Mouse (Mus musculus): ENCODE results near the gene Pip5k1c. TPM values are rescaled to one million over a fixed set of nuclear protein-coding genes. Genes with fewer than 3 reads are reported as not detected.

Pip5k1c gene
- 40.8 and 41.8 TPM in 2 replicates for polyA plus RNA-seq (2015; fragmentation: Nextera tagmentation; extraction: Ambion mirVana)

DNA sequence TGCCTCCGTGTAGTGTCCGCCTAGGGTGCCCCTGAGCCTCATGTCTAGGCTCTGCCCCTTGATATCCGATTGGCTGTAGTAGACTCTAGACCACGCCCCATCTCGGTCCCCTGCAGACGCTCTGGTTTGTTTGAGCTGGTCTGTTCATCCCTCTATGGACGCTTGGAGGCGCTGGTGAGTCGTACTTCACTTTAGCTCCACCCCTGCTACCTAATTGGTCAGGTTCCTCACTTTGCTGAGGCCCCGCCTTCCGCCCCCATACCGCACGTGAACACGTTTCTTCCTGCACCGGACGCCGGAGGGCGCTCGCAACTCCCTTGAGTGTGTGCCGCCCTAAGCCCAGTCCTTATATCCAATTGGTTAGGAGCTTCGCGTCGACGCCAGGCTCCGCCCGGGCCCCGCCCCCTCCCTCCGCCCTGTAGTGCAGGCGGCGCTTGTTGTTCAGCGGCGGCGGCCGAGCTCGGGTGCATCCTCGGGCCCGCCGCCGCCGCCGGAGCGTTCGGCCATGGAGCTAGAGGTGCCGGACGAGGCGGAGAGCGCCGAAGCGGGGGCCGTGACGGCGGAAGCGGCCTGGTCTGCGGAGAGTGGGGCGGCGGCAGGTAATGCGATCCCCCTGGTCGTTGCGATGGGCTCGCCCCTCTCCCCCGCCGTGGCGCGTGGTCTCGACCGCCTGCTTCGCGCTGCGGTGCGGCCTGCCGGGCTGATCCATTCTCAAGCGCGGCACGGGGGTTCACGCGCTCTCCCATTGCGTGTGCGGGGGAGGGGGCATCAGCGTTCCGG, at the start of gene Pip5k1c:
TSS of gene Pip5k1c (plus strand) at position 410 of the 780 bp plus-strand sequence.
- ATAC-seq (ENCODE audit: insufficient read depth, low FRiP score): peak; percentile 92
- Histone ChIP-seq H3K4me3 (replicated peaks; ENCODE audit: low read length) (peak within 1 kb of the TSS; percentile 91), H3K9ac (ENCODE audit: low read length) (peak within 1 kb of the TSS; percentile 86), H3K27ac (ENCODE audit: low read length) (peak within 1 kb of the TSS; percentile 94), H3K4me1 (ENCODE audit: control insufficient read depth, insufficient read depth, low read length) (peaks cover 42% of the 10 kb centered on the region), H3K27me3 (ENCODE audit: control insufficient read depth, insufficient read depth, low read length) (no peaks in the 10 kb centered on the region), H3K9me3 (replicated peaks; ENCODE audit: control insufficient read depth, low read length) (no peaks in the 10 kb centered on the region), H3K36me3 (ENCODE audit: control insufficient read depth, insufficient read depth, low read length) (no peaks in the 10 kb centered on the region), H3K4me2 (ENCODE audit: low read depth, low read length) (peak within 1 kb of the TSS; percentile 97)
- WGBS: 1% methylated on average over 77 of the region's 80 CpGs

DNA sequence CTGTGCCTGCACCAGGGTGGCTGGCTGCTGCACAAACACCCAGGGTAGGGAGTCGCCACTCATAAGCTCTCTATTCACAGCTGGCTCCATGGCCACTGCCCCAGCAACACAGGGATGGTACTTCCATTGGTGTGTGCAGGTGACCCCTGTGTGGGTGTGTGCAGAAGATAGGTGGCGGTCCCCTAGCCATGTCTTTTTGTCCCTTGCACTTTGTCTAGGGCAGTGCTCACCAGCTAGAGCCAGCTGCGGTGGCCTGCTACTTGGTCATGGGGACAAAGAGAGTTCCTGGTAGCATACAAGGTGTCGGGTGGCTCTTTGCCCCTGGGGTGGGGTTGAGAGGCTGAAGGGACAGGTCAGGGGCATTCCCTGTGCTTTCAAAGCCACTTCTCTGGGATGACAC, 48.6 kb upstream of the Pip5k1c start:
- Histone ChIP-seq H3K27ac (ENCODE audit: low read length) (no peak overlapping the region), H3K4me3 (replicated peaks; ENCODE audit: low read length) (no peak overlapping the region), H3K9ac (ENCODE audit: low read length) (no peak overlapping the region), H3K36me3 (ENCODE audit: control insufficient read depth, insufficient read depth, low read length) (no peaks in the 10 kb centered on the region), H3K27me3 (ENCODE audit: control insufficient read depth, insufficient read depth, low read length) (peaks cover 9% of the 10 kb centered on the region; the same call in 1 of the 2 replicates), H3K4me1 (ENCODE audit: control insufficient read depth, insufficient read depth, low read length) (no peaks in the 10 kb centered on the region), H3K4me2 (ENCODE audit: low read depth, low read length) (no peak overlapping the region), H3K9me3 (replicated peaks; ENCODE audit: control insufficient read depth, low read length) (no peaks in the 10 kb centered on the region)
- ATAC-seq (ENCODE audit: insufficient read depth, low FRiP score): no peak
- 83% methylated on average over 4 of the region's 4 CpGs for WGBS

DNA sequence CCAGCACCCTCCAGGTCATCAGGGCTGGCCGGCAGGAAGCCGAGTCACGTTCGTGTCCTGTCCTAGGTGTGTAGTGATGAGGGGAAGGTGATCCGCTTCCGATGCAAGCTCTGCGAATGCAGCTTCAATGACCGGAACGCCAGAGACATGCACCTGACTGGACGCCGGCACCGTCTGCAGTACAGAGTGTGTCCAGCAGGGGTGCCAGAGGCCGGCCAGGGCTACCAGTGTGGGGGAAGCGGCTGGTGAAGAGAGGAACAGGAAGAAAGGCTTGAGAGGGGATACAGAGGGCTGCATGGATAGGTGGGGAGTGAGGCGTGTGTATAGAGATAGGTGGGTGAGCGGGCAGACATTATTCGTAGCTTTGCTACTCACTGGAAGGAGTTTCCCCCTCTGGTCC, 48.2 kb upstream of the Pip5k1c start:
- peaks cover 5% of the 10 kb centered on the region; the same call in 1 of the 2 replicates for H3K27me3 ChIP-seq (ENCODE audit: control insufficient read depth, insufficient read depth, low read length)
- H3K4me2 ChIP-seq (ENCODE audit: low read depth, low read length): no peak overlapping the region
- peak; percentile 52; the same call in 1 of the 2 replicates for ATAC-seq (ENCODE audit: insufficient read depth, low FRiP score)
- no peaks in the 10 kb centered on the region for H3K9me3 ChIP-seq (replicated peaks; ENCODE audit: control insufficient read depth, low read length)
- 10% methylated on average over 17 of the region's 17 CpGs for WGBS
- H3K4me1 ChIP-seq (ENCODE audit: control insufficient read depth, insufficient read depth, low read length): no peaks in the 10 kb centered on the region
- H3K27ac ChIP-seq (ENCODE audit: low read length): no peak overlapping the region
- no peak overlapping the region for H3K9ac ChIP-seq (ENCODE audit: low read length)
- H3K4me3 ChIP-seq (replicated peaks; ENCODE audit: low read length): no peak overlapping the region
- H3K36me3 ChIP-seq (ENCODE audit: control insufficient read depth, insufficient read depth, low read length): no peaks in the 10 kb centered on the region

DNA sequence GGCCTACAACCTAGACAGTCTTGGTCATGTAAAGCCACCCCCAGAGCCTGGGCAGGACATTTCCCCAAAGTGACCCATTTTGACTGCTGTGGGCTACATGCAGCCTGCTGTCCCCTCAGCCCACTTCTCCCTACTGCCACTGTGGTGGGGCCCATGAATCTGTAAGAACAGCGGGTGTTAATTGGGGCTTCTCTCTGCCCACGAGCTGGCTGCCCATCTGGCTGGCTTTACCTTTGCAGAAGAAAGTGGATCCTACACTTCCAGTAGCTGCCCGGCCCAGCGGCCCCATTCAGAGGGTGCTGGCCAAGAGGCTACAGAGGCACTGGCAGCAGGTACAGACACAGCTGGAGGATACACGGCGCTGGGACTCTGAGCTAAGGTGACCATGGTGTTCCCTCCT, 47.6 kb upstream of the Pip5k1c start:
- Histone ChIP-seq H3K9me3 (replicated peaks; ENCODE audit: control insufficient read depth, low read length) (no peaks in the 10 kb centered on the region), H3K4me1 (ENCODE audit: control insufficient read depth, insufficient read depth, low read length) (no peaks in the 10 kb centered on the region), H3K4me3 (replicated peaks; ENCODE audit: low read length) (no peak overlapping the region), H3K9ac (ENCODE audit: low read length) (no peak overlapping the region), H3K4me2 (ENCODE audit: low read depth, low read length) (no peak overlapping the region), H3K36me3 (ENCODE audit: control insufficient read depth, insufficient read depth, low read length) (no peaks in the 10 kb centered on the region), H3K27me3 (ENCODE audit: control insufficient read depth, insufficient read depth, low read length) (no peaks in the 10 kb centered on the region; the same call in 1 of the 2 replicates), H3K27ac (ENCODE audit: low read length) (no peak overlapping the region)
- ATAC-seq (ENCODE audit: insufficient read depth, low FRiP score): no peak
- 88% methylated on average over 6 of the region's 6 CpGs for WGBS

DNA sequence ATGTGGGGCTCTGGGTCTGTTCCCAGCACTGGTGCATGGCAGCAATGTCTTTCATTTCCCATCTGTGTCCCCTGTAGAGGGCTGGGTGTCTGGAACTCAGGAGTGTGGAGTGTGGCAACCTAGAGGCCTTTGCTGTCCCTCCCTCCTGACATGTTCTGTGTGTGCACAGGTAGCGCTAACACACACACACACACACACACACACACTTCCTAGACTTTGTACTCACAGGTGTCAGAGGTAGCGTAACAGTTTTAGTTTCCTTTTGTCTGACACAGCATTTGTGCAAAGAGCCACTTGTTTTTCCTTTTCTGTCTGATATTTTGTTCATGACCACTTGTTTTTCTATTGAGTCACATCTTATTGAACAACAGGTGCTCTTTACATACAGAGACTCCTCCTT, 45.0 kb upstream of the Pip5k1c start:
- Histone ChIP-seq H3K4me1 (ENCODE audit: control insufficient read depth, insufficient read depth, low read length) (peaks cover under 1% of the 10 kb centered on the region; the same call in 1 of the 2 replicates), H3K27ac (ENCODE audit: low read length) (no peak overlapping the region), H3K9ac (ENCODE audit: low read length) (no peak overlapping the region), H3K4me2 (ENCODE audit: low read depth, low read length) (no peak overlapping the region), H3K9me3 (replicated peaks; ENCODE audit: control insufficient read depth, low read length) (no peaks in the 10 kb centered on the region), H3K36me3 (ENCODE audit: control insufficient read depth, insufficient read depth, low read length) (no peaks in the 10 kb centered on the region), H3K27me3 (ENCODE audit: control insufficient read depth, insufficient read depth, low read length) (peaks cover 17% of the 10 kb centered on the region), H3K4me3 (replicated peaks; ENCODE audit: low read length) (no peak overlapping the region)
- 76% methylated on average over 2 of the region's 2 CpGs for WGBS
- no peak for ATAC-seq (ENCODE audit: insufficient read depth, low FRiP score)

DNA sequence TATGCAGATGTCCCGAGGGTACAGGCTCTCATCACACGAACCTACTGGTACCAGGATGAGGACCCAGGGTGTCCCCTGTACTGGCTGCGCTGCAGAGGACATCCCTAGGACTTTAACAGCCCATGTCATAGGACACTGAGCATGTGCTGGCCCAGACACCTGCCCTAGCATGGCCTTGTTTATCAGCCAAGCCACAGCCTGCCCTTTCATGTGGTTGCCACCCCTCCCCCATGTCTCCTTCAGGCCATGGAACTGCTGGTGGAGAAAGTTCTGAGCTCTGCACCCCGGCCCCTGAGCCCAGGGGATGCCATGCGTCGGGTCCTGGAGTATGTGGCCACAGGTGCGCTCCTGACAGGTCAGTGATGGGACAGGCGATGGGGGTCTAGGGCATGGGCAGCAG, 43.3 kb upstream of the Pip5k1c start:
- H3K27me3 ChIP-seq (ENCODE audit: control insufficient read depth, insufficient read depth, low read length): peaks cover 27% of the 10 kb centered on the region
- no peak for ATAC-seq (ENCODE audit: insufficient read depth, low FRiP score)
- no peaks in the 10 kb centered on the region for H3K9me3 ChIP-seq (replicated peaks; ENCODE audit: control insufficient read depth, low read length)
- WGBS: 81% methylated on average over 8 of the region's 8 CpGs
- no peak overlapping the region for H3K27ac ChIP-seq (ENCODE audit: low read length)
- no peak overlapping the region for H3K9ac ChIP-seq (ENCODE audit: low read length)
- no peak overlapping the region for H3K4me3 ChIP-seq (replicated peaks; ENCODE audit: low read length)
- peaks cover 4% of the 10 kb centered on the region; the same call in 1 of the 2 replicates for H3K4me1 ChIP-seq (ENCODE audit: control insufficient read depth, insufficient read depth, low read length)
- H3K4me2 ChIP-seq (ENCODE audit: low read depth, low read length): no peak overlapping the region
- H3K36me3 ChIP-seq (ENCODE audit: control insufficient read depth, insufficient read depth, low read length): no peaks in the 10 kb centered on the region

DNA sequence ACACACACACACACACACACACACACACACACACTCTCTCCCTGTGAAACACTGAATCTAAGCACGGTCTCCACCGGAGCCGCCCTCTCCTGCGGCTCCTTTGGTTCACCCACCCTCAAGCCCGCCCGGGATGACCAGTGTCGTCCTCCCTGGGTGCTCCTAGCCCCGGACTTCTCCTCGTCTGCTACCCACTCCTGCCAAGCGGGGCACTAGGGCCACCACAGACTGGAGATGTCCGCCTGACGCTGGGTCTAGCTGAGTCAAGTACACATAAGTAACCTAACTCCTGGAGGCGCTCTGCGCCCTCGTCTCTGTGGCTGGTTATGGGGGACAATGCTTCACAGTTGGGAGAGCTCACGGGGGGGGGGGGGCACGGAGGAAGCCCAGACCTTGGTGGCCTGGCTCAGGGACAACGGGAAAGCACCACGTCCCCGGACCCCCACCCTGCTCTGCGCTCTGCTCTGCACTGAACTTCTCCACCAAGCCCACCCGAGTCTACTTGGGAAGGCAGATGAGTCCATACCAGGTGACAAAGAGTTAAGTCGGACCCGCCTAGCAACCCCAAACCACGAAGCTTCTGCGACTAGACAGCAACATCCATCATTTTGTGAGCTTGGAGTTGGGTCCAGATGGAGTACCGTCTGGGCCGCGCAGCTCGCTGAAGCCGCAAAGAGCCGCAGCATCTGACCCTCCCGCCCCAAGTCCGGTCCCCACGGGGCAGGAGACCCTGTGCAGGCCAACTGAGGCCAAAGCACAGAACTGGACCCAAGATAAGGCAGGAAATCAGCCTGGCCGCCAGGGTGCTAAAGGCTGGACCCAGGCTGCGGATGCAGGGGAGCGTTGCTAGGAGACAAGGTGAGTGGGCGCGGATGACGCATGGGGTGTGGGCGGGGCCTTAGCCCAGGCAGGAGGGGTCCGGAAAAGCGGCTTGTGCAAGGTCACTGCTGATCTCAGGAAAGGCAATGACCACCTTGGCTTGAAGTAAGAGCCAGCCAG, 40.0 kb upstream of the Pip5k1c start, which contains the start of gene Matk:
TSS of gene Matk (plus strand) at position 512 of the 996 bp plus-strand sequence.
- WGBS: 6% methylated on average over 43 of the region's 44 CpGs
- peak within 1 kb of the TSS; percentile 55 for H3K9ac ChIP-seq (ENCODE audit: low read length)
- peak within 1 kb of the TSS; percentile 29 for H3K4me2 ChIP-seq (ENCODE audit: low read depth, low read length)
- H3K36me3 ChIP-seq (ENCODE audit: control insufficient read depth, insufficient read depth, low read length): no peaks in the 10 kb centered on the region
- ATAC-seq (ENCODE audit: insufficient read depth, low FRiP score): peak; percentile 42; the same call in 1 of the 2 replicates
- peaks cover 42% of the 10 kb centered on the region for H3K27me3 ChIP-seq (ENCODE audit: control insufficient read depth, insufficient read depth, low read length)
- H3K4me1 ChIP-seq (ENCODE audit: control insufficient read depth, insufficient read depth, low read length): peaks cover 4% of the 10 kb centered on the region; the same call in 1 of the 2 replicates
- no peaks in the 10 kb centered on the region for H3K9me3 ChIP-seq (replicated peaks; ENCODE audit: control insufficient read depth, low read length)
- H3K27ac ChIP-seq (ENCODE audit: low read length): no peak within 1 kb of the TSS
- peak within 1 kb of the TSS; percentile 10; the same call in 1 of the 2 replicates for H3K4me3 ChIP-seq (replicated peaks; ENCODE audit: low read length)

DNA sequence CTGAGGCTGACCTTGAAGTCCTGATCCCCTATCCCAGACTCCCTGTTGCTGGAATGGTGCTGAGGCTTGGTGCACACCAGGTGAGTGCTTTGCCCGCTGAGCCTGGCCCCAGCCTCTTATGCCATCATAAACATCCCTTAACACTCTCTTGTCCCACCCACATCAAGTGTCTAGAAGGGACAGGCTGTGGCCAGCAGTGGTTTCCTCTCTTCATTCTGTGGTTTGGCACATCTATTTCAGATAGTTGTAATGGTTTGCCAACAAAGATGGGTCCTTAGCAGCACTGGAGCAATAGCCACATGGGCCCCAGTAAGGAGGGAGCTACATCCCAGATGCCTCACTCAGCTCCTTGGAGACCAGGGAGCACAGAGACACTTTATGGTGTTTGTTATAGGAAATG, 37.9 kb upstream of the Pip5k1c start:
- WGBS: 43% methylated on average over 1 of the region's 1 CpGs

More for the DNA sequence above, 37.9 kb upstream of the Pip5k1c start:
- Histone ChIP-seq H3K9me3 (replicated peaks; ENCODE audit: control insufficient read depth, low read length) (no peaks in the 10 kb centered on the region), H3K4me3 (replicated peaks; ENCODE audit: low read length) (no peak overlapping the region), H3K27ac (ENCODE audit: low read length) (no peak overlapping the region), H3K4me1 (ENCODE audit: control insufficient read depth, insufficient read depth, low read length) (peaks cover 4% of the 10 kb centered on the region; the same call in 1 of the 2 replicates), H3K4me2 (ENCODE audit: low read depth, low read length) (no peak overlapping the region), H3K36me3 (ENCODE audit: control insufficient read depth, insufficient read depth, low read length) (no peaks in the 10 kb centered on the region), H3K9ac (ENCODE audit: low read length) (no peak overlapping the region), H3K27me3 (ENCODE audit: control insufficient read depth, insufficient read depth, low read length) (peaks cover 58% of the 10 kb centered on the region)
- no peak for ATAC-seq (ENCODE audit: insufficient read depth, low FRiP score)
